Mouse (Mus musculus): ENCODE results near the gene Syngr1. TPM values are rescaled to one million over a fixed set of nuclear protein-coding genes. Genes with fewer than 3 reads are reported as not detected.

The Syngr1 gene
- polyA plus RNA-seq, 1 experiment from 2014 or later, result 8.7 TPM

DNA sequence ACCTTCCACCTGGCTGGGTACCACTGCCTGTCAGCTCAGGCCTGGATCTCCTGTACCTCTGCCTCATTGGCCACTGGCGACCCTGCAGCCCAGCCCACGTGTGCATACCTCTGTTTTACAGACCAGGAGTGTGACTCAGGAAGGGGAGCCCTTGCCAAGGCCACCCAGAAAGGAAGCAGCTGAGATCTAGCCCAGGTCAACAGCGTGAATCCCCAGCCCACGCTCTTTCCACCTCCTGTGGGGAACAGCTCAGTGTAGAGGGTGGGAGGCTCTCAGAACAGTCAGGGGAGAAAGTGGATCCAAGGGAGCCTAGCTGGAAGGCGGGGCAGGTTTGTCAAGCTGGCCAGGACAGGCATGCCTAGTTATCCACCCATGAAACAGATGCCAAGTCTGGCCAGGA lies 28.3 kb upstream of the Syngr1 start:
- Histone ChIP-seq H3K9me3 (ENCODE audit: control insufficient read depth, low read length) (no peaks in the 10 kb centered on the region), H3K4me2 (ENCODE audit: low read depth) (no peak overlapping the region), H3K4me3 (ENCODE audit: low read depth, low read length) (no peak overlapping the region), H3K27me3 (ENCODE audit: control insufficient read depth, insufficient read depth, low read length) (no peaks in the 10 kb centered on the region), H3K4me1 (ENCODE audit: control insufficient read depth, insufficient read depth, low read length) (no peaks in the 10 kb centered on the region), H3K27ac (ENCODE audit: low read depth, low read length) (no peak overlapping the region), H3K9ac (ENCODE audit: low read length) (no peak overlapping the region), H3K36me3 (ENCODE audit: control insufficient read depth, insufficient read depth, low read length) (no peaks in the 10 kb centered on the region)
- WGBS, result 48% methylated on average over 5 of the region's 5 CpGs
- ATAC-seq (ENCODE audit: insufficient read depth, low FRiP score, low TSS enrichment) (no peak), DNase-seq (ENCODE audit: low spot score) (no peak)

- no peak overlapping the region for H3K9ac ChIP-seq (ENCODE audit: low read length)
- H3K27ac ChIP-seq (ENCODE audit: low read depth, low read length), result no peak overlapping the region
- DNase-seq (ENCODE audit: low spot score) (no peak), ATAC-seq (ENCODE audit: insufficient read depth, low FRiP score, low TSS enrichment) (no peak)
- WGBS, result 70% methylated on average over 5 of the region's 5 CpGs
- H3K4me2 ChIP-seq (ENCODE audit: low read depth), result no peak overlapping the region
- H3K9me3 ChIP-seq (ENCODE audit: control insufficient read depth, low read length), result no peaks in the 10 kb centered on the region
- no peaks in the 10 kb centered on the region for H3K4me1 ChIP-seq (ENCODE audit: control insufficient read depth, insufficient read depth, low read length)
- H3K36me3 ChIP-seq (ENCODE audit: control insufficient read depth, insufficient read depth, low read length), result no peaks in the 10 kb centered on the region
- H3K4me3 ChIP-seq (ENCODE audit: low read depth, low read length), result no peak overlapping the region
- H3K27me3 ChIP-seq (ENCODE audit: control insufficient read depth, insufficient read depth, low read length), result no peaks in the 10 kb centered on the region
Measured at GRCm38 (mm10) chr15:80064965-80065364, 26.2 kb upstream of the Syngr1 start.

DNA sequence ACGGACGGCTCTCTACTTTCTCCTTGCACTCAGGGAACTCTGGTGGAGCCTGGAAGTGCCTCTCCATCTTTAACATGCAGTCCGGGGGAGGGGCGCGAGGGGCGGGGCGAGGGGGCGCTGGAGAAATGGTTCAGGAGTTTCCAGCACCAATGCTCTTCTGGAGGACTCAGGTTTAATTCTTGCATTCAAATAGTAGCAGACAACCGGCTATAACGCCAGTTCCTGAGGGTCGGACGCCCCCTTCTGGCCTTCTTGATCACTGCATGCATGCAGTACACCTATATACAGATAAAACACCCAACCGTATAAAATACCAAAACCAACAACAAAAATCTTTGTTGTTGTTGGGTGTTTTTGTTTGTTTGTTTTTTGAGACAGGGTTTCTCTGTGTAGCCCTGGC lies 25.7 kb upstream of the Syngr1 start:
- H3K4me2 ChIP-seq (ENCODE audit: low read depth), result no peak overlapping the region
- WGBS, result 17% methylated on average over 13 of the region's 13 CpGs
- no peaks in the 10 kb centered on the region for H3K36me3 ChIP-seq (ENCODE audit: control insufficient read depth, insufficient read depth, low read length)
- no peaks in the 10 kb centered on the region for H3K4me1 ChIP-seq (ENCODE audit: control insufficient read depth, insufficient read depth, low read length)
- no peak overlapping the region for H3K4me3 ChIP-seq (ENCODE audit: low read depth, low read length)
- H3K9me3 ChIP-seq (ENCODE audit: control insufficient read depth, low read length), result no peaks in the 10 kb centered on the region
- ATAC-seq (ENCODE audit: insufficient read depth, low FRiP score, low TSS enrichment) (no peak), DNase-seq (ENCODE audit: low spot score) (peak; percentile 31)
- H3K27ac ChIP-seq (ENCODE audit: low read depth, low read length), result no peak overlapping the region
- H3K27me3 ChIP-seq (ENCODE audit: control insufficient read depth, insufficient read depth, low read length), result no peaks in the 10 kb centered on the region
- no peak overlapping the region for H3K9ac ChIP-seq (ENCODE audit: low read length)

DNA sequence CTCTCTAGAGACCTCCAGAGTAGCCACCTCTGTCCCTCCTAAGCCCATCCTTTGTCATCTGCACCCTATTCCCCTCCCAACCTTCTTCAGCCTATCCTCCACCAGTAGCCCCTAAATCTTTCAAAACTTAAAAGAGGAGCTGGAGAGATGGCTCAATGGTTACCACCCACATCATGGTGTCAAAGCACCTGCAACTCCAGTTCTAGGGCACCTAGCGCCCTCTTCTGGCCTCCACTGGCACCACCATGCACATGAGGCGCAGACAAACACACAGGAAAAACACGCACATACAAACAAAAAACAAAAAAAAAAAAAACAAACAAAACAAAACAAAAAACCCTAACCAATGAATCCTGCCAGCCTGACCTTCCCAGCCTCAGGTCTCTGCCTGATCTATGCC lies 24.6 kb upstream of the Syngr1 start:
- Histone ChIP-seq H3K9ac (ENCODE audit: low read length) (no peak overlapping the region), H3K4me3 (ENCODE audit: low read depth, low read length) (no peak overlapping the region), H3K36me3 (ENCODE audit: control insufficient read depth, insufficient read depth, low read length) (no peaks in the 10 kb centered on the region), H3K4me1 (ENCODE audit: control insufficient read depth, insufficient read depth, low read length) (no peaks in the 10 kb centered on the region), H3K9me3 (ENCODE audit: control insufficient read depth, low read length) (no peaks in the 10 kb centered on the region), H3K4me2 (ENCODE audit: low read depth) (no peak overlapping the region), H3K27ac (ENCODE audit: low read depth, low read length) (no peak overlapping the region), H3K27me3 (ENCODE audit: control insufficient read depth, insufficient read depth, low read length) (no peaks in the 10 kb centered on the region)
- ATAC-seq (ENCODE audit: insufficient read depth, low FRiP score, low TSS enrichment) (no peak), DNase-seq (ENCODE audit: low spot score) (peak; percentile 29)
- WGBS, result 49% methylated on average over 3 of the region's 3 CpGs

DNA sequence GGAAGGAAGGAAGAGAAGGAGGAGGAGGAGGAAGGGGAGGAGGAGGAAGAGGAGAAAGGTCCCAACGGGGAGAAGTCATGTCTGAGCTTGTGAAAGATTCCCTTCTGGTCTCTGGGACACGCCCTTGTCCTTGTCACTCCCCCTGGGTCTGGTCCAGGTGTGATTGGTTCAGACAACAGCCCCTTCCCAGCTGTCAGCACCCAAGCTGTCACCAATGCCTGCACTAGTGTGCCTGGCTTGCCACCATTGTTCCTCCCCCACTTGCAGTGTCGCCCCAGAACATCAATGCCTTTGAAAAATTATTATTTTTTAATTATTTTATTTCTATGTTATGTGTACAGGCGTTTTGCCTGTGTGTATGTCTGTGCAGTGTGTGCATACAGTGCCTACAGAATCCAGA lies 22.0 kb upstream of the Syngr1 start:
- H3K27ac ChIP-seq (ENCODE audit: low read depth, low read length), result no peak overlapping the region
- no peaks in the 10 kb centered on the region for H3K27me3 ChIP-seq (ENCODE audit: control insufficient read depth, insufficient read depth, low read length)
- no peak overlapping the region for H3K4me2 ChIP-seq (ENCODE audit: low read depth)
- no peak overlapping the region for H3K9ac ChIP-seq (ENCODE audit: low read length)
- DNase-seq (ENCODE audit: low spot score) (no peak), ATAC-seq (ENCODE audit: insufficient read depth, low FRiP score, low TSS enrichment) (no peak)
- H3K36me3 ChIP-seq (ENCODE audit: control insufficient read depth, insufficient read depth, low read length), result no peaks in the 10 kb centered on the region
- H3K4me1 ChIP-seq (ENCODE audit: control insufficient read depth, insufficient read depth, low read length), result no peaks in the 10 kb centered on the region
- H3K9me3 ChIP-seq (ENCODE audit: control insufficient read depth, low read length), result no peaks in the 10 kb centered on the region
- 56% methylated on average over 4 of the region's 4 CpGs for WGBS
- no peak overlapping the region for H3K4me3 ChIP-seq (ENCODE audit: low read depth, low read length)

GRCm38 (mm10) chr15:80070095-80070644 lies 21.0 kb upstream of the Syngr1 start:
- H3K27me3 ChIP-seq (ENCODE audit: control insufficient read depth, insufficient read depth, low read length), result no peaks in the 10 kb centered on the region
- H3K36me3 ChIP-seq (ENCODE audit: control insufficient read depth, insufficient read depth, low read length), result no peaks in the 10 kb centered on the region
- H3K4me2 ChIP-seq (ENCODE audit: low read depth), result no peak overlapping the region
- H3K4me3 ChIP-seq (ENCODE audit: low read depth, low read length), result no peak overlapping the region
- DNase-seq (ENCODE audit: low spot score), result no peak
- H3K9ac ChIP-seq (ENCODE audit: low read length), result no peak overlapping the region
- H3K9me3 ChIP-seq (ENCODE audit: control insufficient read depth, low read length), result no peaks in the 10 kb centered on the region
- H3K4me1 ChIP-seq (ENCODE audit: control insufficient read depth, insufficient read depth, low read length), result no peaks in the 10 kb centered on the region
- no peak overlapping the region for H3K27ac ChIP-seq (ENCODE audit: low read depth, low read length)
- no peak for ATAC-seq (ENCODE audit: insufficient read depth, low FRiP score, low TSS enrichment)
- WGBS, result 71% methylated on average over 8 of the region's 8 CpGs

GRCm38 (mm10) chr15:80071951-80072437 lies 19.1 kb upstream of the Syngr1 start:
- no peaks in the 10 kb centered on the region for H3K4me1 ChIP-seq (ENCODE audit: control insufficient read depth, insufficient read depth, low read length)
- H3K9ac ChIP-seq (ENCODE audit: low read length), result no peak overlapping the region
- H3K4me2 ChIP-seq (ENCODE audit: low read depth), result no peak overlapping the region
- WGBS, result 58% methylated on average over 9 of the region's 9 CpGs
- no peaks in the 10 kb centered on the region for H3K36me3 ChIP-seq (ENCODE audit: control insufficient read depth, insufficient read depth, low read length)
- H3K4me3 ChIP-seq (ENCODE audit: low read depth, low read length), result no peak overlapping the region
- DNase-seq (ENCODE audit: low spot score) (no peak), ATAC-seq (ENCODE audit: insufficient read depth, low FRiP score, low TSS enrichment) (no peak)
- H3K27me3 ChIP-seq (ENCODE audit: control insufficient read depth, insufficient read depth, low read length), result no peaks in the 10 kb centered on the region
- H3K27ac ChIP-seq (ENCODE audit: low read depth, low read length), result no peak overlapping the region
- no peaks in the 10 kb centered on the region for H3K9me3 ChIP-seq (ENCODE audit: control insufficient read depth, low read length)

DNA sequence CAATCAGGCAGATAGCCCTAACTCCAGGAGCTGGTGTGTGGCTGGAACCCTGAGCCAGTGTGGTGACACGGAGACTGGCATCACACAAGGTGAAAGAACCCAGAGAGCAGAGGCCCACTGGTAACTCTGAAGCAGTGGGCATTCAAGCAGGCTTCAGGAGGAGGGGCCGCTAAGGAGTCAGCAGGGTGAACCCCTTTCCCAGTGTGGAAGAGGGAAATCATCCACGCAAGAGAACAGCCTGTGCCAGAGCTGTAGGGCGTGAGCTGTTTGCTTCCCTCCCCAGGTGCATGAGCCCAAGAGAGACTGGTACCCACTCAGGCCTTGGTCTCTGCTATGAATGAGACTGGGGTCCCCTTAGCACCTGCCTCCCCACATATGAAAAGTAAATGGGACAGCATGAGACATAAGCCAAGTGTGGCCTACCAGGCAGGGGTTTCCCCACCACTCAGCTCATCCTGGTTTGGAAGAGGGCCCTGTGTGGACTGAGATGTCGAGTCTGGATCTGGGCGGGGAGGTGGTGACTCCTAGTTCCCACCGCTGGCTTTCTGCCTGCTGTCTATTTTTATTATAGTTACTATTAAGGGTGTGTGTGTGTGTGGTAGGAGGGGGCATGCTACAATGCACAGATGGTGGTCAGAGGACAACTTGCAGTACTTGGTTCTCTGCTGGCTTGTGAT lies 18.4 kb upstream of the Syngr1 start:
- H3K4me3 ChIP-seq (ENCODE audit: low read depth, low read length), result no peak overlapping the region
- peaks cover 2% of the 10 kb centered on the region; the same call in 1 of the 2 replicates for H3K36me3 ChIP-seq (ENCODE audit: control insufficient read depth, insufficient read depth, low read length)
- WGBS, result 86% methylated on average over 7 of the region's 7 CpGs
- no peaks in the 10 kb centered on the region for H3K9me3 ChIP-seq (ENCODE audit: control insufficient read depth, low read length)
- H3K4me1 ChIP-seq (ENCODE audit: control insufficient read depth, insufficient read depth, low read length), result no peaks in the 10 kb centered on the region
- no peak overlapping the region for H3K9ac ChIP-seq (ENCODE audit: low read length)
- H3K4me2 ChIP-seq (ENCODE audit: low read depth), result no peak overlapping the region
- no peaks in the 10 kb centered on the region for H3K27me3 ChIP-seq (ENCODE audit: control insufficient read depth, insufficient read depth, low read length)
- H3K27ac ChIP-seq (ENCODE audit: low read depth, low read length), result no peak overlapping the region
- DNase-seq (ENCODE audit: low spot score) (no peak), ATAC-seq (ENCODE audit: insufficient read depth, low FRiP score, low TSS enrichment) (no peak)

GRCm38 (mm10) chr15:80073256-80073621 lies 17.9 kb upstream of the Syngr1 start:
- DNase-seq (ENCODE audit: low spot score) (no peak), ATAC-seq (ENCODE audit: insufficient read depth, low FRiP score, low TSS enrichment) (no peak)
- H3K27ac ChIP-seq (ENCODE audit: low read depth, low read length), result no peak overlapping the region
- no peaks in the 10 kb centered on the region for H3K9me3 ChIP-seq (ENCODE audit: control insufficient read depth, low read length)
- H3K9ac ChIP-seq (ENCODE audit: low read length), result no peak overlapping the region
- H3K4me1 ChIP-seq (ENCODE audit: control insufficient read depth, insufficient read depth, low read length), result no peaks in the 10 kb centered on the region
- 100% methylated on average over 1 of the region's 1 CpGs for WGBS
- no peak overlapping the region for H3K4me2 ChIP-seq (ENCODE audit: low read depth)
- peaks cover 4% of the 10 kb centered on the region; the same call in 1 of the 2 replicates for H3K36me3 ChIP-seq (ENCODE audit: control insufficient read depth, insufficient read depth, low read length)
- H3K27me3 ChIP-seq (ENCODE audit: control insufficient read depth, insufficient read depth, low read length), result no peaks in the 10 kb centered on the region
- no peak overlapping the region for H3K4me3 ChIP-seq (ENCODE audit: low read depth, low read length)
